Mouse (Mus musculus): ENCODE data around the gene Slc39a5.

DNA sequence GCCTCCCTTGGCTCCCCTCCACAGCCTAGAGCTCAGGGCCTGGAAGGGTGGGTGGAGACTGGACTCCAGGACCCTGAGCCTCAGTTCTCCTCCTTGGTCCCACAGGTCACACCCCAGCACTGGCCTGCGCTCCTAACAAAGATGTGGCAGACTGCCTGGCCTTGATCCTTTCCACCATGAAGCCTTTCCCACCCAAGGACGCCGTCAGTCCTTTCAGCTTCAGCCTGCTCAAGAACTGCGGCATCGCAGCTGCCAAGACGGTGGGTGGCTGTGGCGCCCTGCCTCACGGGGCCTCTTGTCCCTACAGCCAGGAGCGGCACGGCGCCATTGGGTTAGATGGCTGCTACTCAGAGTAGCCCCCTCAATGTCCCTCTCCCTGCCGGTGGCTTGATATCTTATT lies 10.7 kb downstream of the Slc39a5 start:
- no peak for TF ChIP-seq CTCF (IDR thresholded peaks at IDR 0.05; ENCODE audit: low read depth, low read length)
- TF ChIP-seq TAL1 (conservative IDR thresholded peaks at IDR 0.05; ENCODE audit: low read depth, low read length): no peak
- no peak for TF ChIP-seq GATA1 (IDR thresholded peaks at IDR 0.05; ENCODE audit: borderline replicate concordance, low read length)
- TF ChIP-seq POLR2AphosphoS5 (IDR thresholded peaks at IDR 0.05; ENCODE audit: insufficient replicate concordance, low read depth, low read length): no peak
- no peak for TF ChIP-seq GATA2 (IDR thresholded peaks at IDR 0.05; ENCODE audit: borderline replicate concordance, low read depth, low read length)
